Mouse (Mus musculus) B cell, adult 2 months (primary cell): ENCODE measurements around the gene Vtcn1.

ENCODE experiments used
- DNase-seq, 2 experiments: peaks; one replicate each; pipeline ENCODE4 v3.0.0; 2022

Vtcn1 gene

GRCm38 (mm10) chr3:100857139-100857538 lies 31.9 kb downstream of the Vtcn1 start:
- no peak for DNase-seq

GRCm38 (mm10) chr3:100858334-100859002 lies 33.2 kb downstream of the Vtcn1 start:
- DNase-seq = no peak

DNA sequence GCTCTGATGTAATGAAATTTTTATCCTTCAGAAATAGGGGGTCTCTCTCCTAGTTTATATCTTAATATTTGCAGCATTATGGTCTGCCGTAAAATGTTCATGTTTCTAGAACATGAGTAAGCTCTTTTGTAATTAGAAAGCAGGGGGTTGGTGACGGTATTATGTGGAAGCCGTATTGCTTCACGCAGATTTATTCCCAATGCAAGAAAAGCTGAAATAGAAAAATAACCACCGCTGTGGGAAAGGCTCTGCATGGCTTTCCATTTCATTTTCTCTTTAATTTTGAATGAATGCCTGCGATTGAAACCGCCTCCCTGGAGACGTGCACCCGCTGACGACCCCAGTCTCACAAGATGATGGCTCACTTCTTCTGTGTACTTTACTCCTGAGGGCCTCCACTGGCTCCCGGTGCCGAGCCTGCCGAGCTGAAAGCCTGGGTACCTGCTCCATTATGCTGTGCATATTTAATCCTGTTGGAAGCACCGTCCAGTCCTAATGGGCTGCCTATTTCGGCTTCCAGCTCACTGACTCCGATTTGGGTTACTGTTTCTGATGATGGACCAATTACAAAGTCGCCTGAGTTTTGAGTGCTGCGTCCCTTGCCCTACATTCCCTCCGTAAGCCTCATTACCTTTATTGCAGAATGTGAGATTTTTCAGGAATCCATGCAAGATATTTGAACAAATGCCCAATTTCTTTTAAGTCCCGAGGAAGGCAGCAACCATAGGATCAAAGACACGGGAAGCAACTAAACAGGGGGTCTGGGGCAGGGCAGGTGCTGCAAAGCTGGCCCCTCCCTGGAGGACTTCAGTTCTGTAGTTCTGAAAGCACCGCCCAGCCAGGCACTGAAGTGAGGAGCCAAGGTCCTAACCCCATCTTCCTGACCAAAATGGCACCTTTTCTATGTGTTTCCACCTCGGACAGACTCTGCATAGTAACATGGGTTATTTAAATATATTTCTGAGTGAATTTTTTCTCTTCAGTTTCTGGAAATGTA lies 36.3 kb downstream of the Vtcn1 start:
- no peak for DNase-seq

GRCm38 (mm10) chr3:100866946-100867345 lies 41.7 kb downstream of the Vtcn1 start:
- DNase-seq = no peak

- no peak for DNase-seq
Observed at GRCm38 (mm10) chr3:100877057-100877456, 51.8 kb downstream of the Vtcn1 start.

DNA sequence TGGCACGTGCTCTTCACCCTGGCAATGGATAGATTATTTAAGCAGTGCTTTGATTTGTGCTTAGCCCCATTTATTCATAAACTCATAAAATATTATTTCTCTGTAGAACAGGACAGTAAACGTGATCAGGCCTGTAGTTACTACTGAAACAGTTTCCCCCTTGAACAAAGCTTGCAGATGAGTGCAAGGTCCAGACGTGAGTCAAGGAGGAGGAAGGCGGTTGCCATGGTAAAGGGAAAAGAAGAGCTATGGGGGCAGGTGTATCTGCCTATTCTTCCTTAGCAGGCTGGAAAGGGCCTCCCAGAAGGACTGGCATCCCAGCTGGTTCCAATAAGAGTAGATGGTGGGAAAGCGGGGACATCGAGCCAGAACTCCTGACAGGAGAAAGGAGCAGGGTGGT lies 56.1 kb downstream of the Vtcn1 start:
- no peak for DNase-seq

DNA sequence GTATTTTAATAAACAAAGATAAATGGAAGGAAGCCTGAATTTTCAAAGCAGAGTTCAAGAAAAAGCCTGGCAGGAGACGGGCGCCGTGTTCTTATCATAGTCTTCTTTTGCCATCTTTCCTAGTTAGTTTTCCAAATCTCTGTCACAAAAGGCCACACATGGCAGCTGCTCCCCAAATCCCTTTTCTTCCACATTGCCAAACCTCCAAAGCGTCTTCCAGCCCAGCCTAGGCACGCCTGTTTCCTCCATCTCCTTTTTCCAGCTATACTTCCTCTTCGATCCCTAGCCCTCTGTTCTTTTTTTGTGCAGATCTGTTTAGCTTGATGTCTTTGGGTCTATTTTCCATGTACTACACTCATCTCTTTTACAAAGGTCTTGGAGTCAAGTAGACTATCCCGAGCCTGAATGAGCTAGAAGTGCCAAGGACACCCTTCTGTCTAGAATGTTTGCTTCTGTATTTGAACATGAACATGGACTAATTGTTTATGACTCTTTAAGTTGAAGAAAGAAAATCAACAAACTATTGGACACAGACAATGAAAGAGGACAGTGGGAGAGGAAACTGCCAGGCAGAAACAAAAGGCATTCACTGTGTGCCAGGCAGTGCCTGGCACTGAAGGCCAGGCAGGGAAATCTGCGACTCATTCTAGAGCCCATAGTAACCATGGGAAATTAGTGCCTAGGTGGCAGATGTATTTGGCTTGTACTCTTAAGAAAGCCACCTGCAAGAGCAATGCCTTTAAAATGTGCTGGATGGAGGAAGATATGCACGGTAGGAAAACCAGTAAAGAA lies 56.8 kb downstream of the Vtcn1 start:
- DNase-seq = no peak

DNA sequence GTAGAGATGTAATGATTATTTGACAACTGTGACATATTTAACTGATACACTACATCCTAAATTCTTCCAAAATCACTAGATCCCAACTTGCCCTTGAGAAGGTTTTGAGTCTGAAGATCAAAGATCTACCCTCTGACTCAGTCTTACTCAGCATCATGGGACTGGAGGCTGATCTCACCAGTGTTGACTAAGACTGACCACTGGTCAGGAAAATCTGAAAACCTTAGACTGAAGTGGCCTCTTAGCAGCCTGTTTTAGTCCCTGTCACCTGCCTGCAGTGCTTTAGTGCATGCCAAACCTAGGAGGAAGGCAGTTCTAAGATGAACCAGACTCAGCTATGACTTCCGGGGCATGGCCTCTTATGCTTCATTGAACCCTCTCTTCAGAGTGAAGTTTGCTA lies 64.0 kb downstream of the Vtcn1 start:
- DNase-seq = no peak

DNA sequence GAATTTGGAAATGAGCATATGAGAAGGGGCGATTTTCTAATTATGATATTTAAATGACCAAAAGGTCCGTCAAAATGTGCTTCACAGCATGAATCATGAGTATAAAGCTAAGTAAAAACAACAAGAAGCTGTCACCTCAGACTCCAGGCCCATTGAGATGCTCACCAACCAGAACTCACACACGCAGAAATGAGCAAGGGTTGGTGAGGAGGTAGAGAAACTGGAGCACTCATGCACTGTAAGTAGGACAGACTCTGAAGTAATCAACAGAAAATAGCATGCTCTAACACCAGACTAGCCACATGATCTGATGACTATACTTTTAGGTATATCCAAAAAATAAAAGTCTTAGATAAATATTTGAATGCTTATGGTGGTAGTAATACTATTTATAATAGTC lies 65.1 kb downstream of the Vtcn1 start:
- DNase-seq = no peak

- no peak for DNase-seq
Observed at GRCm38 (mm10) chr3:100892383-100893335, 67.4 kb downstream of the Vtcn1 start.

DNA sequence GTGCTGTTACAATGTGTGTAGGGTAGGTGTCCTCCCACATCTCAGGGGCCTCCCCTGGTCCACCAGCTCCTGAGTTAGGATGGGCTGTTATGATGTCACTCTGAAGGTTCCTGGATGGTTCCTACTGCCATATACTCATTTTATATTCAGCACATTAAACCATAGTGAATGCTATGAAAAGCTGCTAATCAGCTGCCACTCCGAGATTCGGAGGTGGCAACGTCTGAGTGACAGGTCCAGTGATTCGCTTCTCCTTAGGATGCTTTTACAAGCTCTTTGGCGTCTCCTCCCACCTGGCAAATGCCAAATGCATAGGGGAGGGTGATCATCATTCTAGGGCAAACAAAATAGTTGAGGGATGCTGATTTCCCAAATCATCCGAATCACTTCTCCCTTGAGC lies 70.2 kb downstream of the Vtcn1 start:
- DNase-seq = no peak

DNA sequence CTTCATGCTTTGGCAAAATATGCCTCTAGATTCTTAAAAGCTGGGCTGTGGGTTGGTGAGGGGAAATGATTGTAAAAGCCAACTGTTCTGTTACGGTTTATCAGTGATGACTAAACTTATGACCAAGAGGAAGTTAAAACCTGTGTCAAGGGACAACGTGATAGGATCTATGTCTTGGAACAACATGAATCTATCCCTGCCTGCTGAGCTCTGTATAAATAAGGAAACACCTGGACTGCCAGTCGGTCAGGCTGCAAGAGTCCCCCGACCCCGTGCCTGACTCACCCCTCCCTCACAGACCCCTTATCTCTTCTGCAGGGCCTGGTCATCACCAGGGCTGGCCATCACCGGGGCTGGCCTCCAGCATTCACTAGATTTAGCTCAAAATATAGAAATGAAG lies 80.9 kb downstream of the Vtcn1 start:
- no peak for DNase-seq

DNA sequence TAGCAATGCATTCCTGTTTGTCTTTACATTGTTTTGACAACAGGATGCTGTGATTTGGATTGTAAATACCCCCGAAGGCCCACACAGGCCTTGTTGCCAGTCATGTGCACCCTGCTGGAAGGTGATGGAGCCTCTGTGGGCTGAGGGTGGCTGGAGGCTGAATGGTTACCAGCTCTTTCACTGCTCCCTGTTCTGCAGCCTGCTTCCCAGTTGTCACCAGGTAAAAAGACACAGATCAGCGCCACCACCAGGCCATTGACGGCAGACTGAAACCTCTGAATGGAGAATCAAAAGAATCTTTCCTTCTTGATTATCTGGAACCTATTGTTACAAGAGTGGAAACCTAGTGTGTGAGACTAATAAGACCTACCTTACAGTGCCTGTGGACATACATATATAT lies 81.7 kb downstream of the Vtcn1 start:
- peak; percentile 11 to 21 for DNase-seq

- DNase-seq = no peak
Observed at GRCm38 (mm10) chr3:100908594-100908993, 83.3 kb downstream of the Vtcn1 start.

- DNase-seq = no peak
Observed at GRCm38 (mm10) chr3:100910621-100911020, 85.4 kb downstream of the Vtcn1 start.

DNA sequence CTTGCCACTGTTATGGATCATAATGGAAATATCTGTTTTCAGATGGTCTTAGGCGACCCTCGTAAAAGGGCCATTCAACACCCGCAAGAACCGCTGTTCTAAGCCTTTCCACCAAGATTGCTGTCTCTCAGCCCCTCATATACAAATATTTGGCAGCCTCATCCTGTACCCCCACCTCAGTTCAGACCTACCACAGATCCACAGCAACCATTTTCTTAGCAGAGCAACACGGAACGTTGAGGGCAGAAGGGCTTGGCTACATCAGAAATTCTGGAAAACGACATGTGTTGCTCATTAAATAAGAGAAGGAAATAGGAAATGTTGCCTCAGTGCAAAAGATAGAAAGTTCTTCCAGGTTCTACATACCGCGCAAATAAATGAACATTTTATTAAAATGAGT lies 85.8 kb downstream of the Vtcn1 start:
- DNase-seq = no peak

DNA sequence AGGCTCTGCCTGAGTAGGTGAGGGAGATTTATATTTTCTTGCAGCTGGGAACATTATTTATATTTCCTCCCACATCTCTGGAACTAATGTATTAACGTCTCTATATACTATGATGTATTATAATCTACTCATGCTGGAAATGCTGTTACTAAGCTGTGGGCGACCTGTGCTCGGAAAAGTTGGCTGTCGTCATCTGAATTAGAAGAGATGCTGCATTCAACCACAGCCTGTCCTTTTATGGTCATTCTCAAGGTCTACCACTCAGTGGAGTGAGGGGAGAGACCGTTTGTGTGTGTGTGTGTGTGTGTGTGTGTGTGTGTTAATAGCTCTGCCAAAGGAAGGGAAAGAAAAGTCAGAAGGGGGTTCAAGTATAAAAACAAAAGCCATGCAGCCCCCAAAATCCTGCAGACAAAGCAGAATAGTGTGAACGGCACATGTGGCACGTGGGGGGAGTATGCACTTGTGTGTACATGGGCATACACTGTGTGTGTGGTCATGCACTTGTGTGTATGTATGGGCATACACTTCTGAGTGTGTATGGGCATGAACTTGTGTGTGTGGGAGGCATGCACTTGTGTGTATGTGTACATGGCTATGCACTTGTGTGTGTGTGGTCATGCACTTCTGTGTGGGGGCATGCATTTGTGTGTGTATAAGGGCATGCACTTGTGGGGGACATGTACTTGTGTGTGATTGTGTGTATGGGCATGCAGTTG lies 86.4 kb downstream of the Vtcn1 start:
- DNase-seq = no peak

GRCm38 (mm10) chr3:100916844-100917243 lies 91.6 kb downstream of the Vtcn1 start:
- peak; percentile 38 to 50 for DNase-seq

DNA sequence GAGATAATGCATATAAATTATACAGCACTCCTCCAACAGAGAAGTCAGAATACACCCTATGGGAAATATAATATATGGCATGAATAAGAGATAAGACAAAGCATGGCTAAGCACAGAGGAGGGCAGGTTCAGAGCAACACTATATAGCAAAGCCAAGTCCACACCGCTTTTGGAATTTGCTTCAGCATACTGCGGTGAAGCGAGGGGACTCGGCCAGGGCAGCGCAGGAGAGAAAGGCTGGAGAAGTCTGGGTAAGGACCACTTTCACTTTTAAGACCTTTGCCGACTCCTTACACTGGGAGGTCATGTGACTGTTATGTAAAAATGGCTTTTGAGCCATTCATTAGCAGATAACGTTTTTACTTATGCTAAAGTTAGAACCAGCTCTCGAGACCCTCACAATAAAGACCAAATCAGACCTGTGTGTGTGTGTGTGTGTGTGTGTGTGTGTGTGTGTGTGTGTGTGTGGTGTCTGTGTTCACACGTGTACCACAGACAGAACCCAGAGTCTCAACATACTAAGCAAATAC lies 95.4 kb downstream of the Vtcn1 start:
- peak in 1 of 2 experiments; percentile 7 for DNase-seq

GRCm38 (mm10) chr3:100921825-100922505 lies 96.7 kb downstream of the Vtcn1 start, which contains the start of gene Trim45:
Gene Trim45 (plus strand): TSS chr3:100922202.
- DNase-seq = peak; percentile 90
